In genomic region chr1:91446511-91446910, GRCm38 (mm10) we compare ENCODE assay signal across 12 mouse cellular contexts. TPM values are rescaled to one million over a fixed set of nuclear protein-coding genes. Genes with fewer than 3 reads are reported as not detected.
A peak's percentile ranks its signal among the peaks of the same experiment; 100 is the strongest.
DNase-seq lines count a peak whose midpoint lies in the region; ATAC-seq lines count a peak whose summit lies in the region.
"Had no signal": no experiment of that assay in that cellular context is flagged by ENCODE, and none has a peak within 500 bp of the region (broad histone marks: within the 10 kb centered on the region; RNA-seq: fewer than 3 reads in every experiment).

No protein-coding gene starts in this region.

- H3K4me2 ChIP-seq in intestine, embryonic 16.5 days (ENCODE audit: low read depth, low read length): no peak overlapping the region
- H3K4me2 ChIP-seq in intestine, embryonic 15.5 days (replicated peaks): no peak overlapping the region
- H3K4me2 ChIP-seq in lung, embryonic 15.5 days: no peak overlapping the region
- H3K4me2 ChIP-seq in liver, embryonic 16.5 days (ENCODE audit: low read depth, low read length): no peak overlapping the region
- H3K4me2 ChIP-seq: neural tube, embryonic 15.5 days had no signal

- 89% methylated on average over 4 of the region's 4 CpGs for WGBS in intestine, embryonic 16.5 days
- WGBS in intestine, embryonic 15.5 days: 91% methylated on average over 4 of the region's 4 CpGs
- 87% methylated on average over 4 of the region's 4 CpGs for WGBS in lung, embryonic 15.5 days
- 72% methylated on average over 4 of the region's 4 CpGs for WGBS in liver, embryonic 16.5 days (ENCODE audit: insufficient replicate concordance)

- peak; percentile 95 for DNase-seq in heart, adult 11 months
- DNase-seq in heart, adult 8-10 months (ENCODE audit: low spot score): no peak
- DNase-seq in lung, postnatal 36 days: no peak
- no peak for DNase-seq in urinary bladder, postnatal 14 days (ENCODE audit: low spot score)
- DNase-seq: B cell, adult 2 months; retina, postnatal 1 day had no signal

- ATAC-seq in intestine, embryonic 16.5 days: no peak
- ATAC-seq in intestine, embryonic 15.5 days: no peak
- no peak for ATAC-seq in lung, embryonic 15.5 days (ENCODE audit: borderline replicate concordance, extremely low read depth, low FRiP score, low TSS enrichment)
- ATAC-seq in liver, embryonic 16.5 days (ENCODE audit: low read depth): peak; percentile 3; the same call in 1 of the 2 replicates

- 0 out of 2 replicates have a peak, but pooled peaks cover 5% of the 10 kb centered on the region for H3K9me3 ChIP-seq in intestine, embryonic 16.5 days (ENCODE audit: control insufficient read depth, low read length)
- H3K9me3 ChIP-seq in intestine, embryonic 15.5 days: no peaks in the 10 kb centered on the region
- H3K9me3 ChIP-seq in lung, embryonic 15.5 days: peaks cover 6% of the 10 kb centered on the region; the same call in 1 of the 2 replicates
- H3K9me3 ChIP-seq in liver, embryonic 16.5 days (replicated peaks; ENCODE audit: control insufficient read depth, low read length): peaks cover 5% of the 10 kb centered on the region
- H3K9me3 ChIP-seq: neural tube, embryonic 15.5 days had no signal

- H3K4me3 ChIP-seq in intestine, embryonic 16.5 days (ENCODE audit: low read length): no peak overlapping the region
- H3K4me3 ChIP-seq in intestine, embryonic 15.5 days (replicated peaks): no peak overlapping the region
- no peak overlapping the region for H3K4me3 ChIP-seq in lung, embryonic 15.5 days
- no peak overlapping the region for H3K4me3 ChIP-seq in liver, embryonic 16.5 days (ENCODE audit: low read depth, low read length)
- H3K4me3 ChIP-seq: midbrain, embryonic 10.5 days; neural tube, embryonic 15.5 days had no signal

- peaks cover 15% of the 10 kb centered on the region for H3K36me3 ChIP-seq in intestine, embryonic 16.5 days (ENCODE audit: control insufficient read depth, insufficient read depth, low read length)
- peaks cover 25% of the 10 kb centered on the region for H3K36me3 ChIP-seq in intestine, embryonic 15.5 days
- H3K36me3 ChIP-seq in lung, embryonic 15.5 days: peaks cover 48% of the 10 kb centered on the region
- H3K36me3 ChIP-seq in liver, embryonic 16.5 days (ENCODE audit: control insufficient read depth, insufficient read depth): peaks cover 17% of the 10 kb centered on the region

- no peak overlapping the region for H3K9ac ChIP-seq in intestine, embryonic 16.5 days (ENCODE audit: low read depth, low read length)
- no peak overlapping the region for H3K9ac ChIP-seq in intestine, embryonic 15.5 days
- H3K9ac ChIP-seq in lung, embryonic 15.5 days: no peak overlapping the region
- H3K9ac ChIP-seq in liver, embryonic 16.5 days (ENCODE audit: low read depth, low read length): no peak overlapping the region
- H3K9ac ChIP-seq: neural tube, embryonic 15.5 days had no signal

- peak overlapping the region; percentile 68 for H3K27ac ChIP-seq in intestine, embryonic 16.5 days (ENCODE audit: low read length)
- H3K27ac ChIP-seq in intestine, embryonic 15.5 days: no peak overlapping the region
- H3K27ac ChIP-seq in lung, embryonic 15.5 days: peak overlapping the region; percentile 65
- peak overlapping the region; percentile 83 for H3K27ac ChIP-seq in liver, embryonic 16.5 days (ENCODE audit: low read length)
- H3K27ac ChIP-seq: midbrain, embryonic 10.5 days; neural tube, embryonic 15.5 days had no signal

- H3K27me3 ChIP-seq in intestine, embryonic 16.5 days (replicated peaks; ENCODE audit: control insufficient read depth, insufficient read depth, low read length): no peaks in the 10 kb centered on the region
- H3K27me3 ChIP-seq in intestine, embryonic 15.5 days (replicated peaks): no peaks in the 10 kb centered on the region
- no peaks in the 10 kb centered on the region for H3K27me3 ChIP-seq in lung, embryonic 15.5 days
- no peaks in the 10 kb centered on the region for H3K27me3 ChIP-seq in liver, embryonic 16.5 days (ENCODE audit: control insufficient read depth, insufficient read depth, low read depth, low read length)
- H3K27me3 ChIP-seq: neural tube, embryonic 15.5 days had no signal

- peaks cover 22% of the 10 kb centered on the region for H3K4me1 ChIP-seq in intestine, embryonic 16.5 days (ENCODE audit: control insufficient read depth, insufficient read depth, low read length)
- peaks cover 19% of the 10 kb centered on the region for H3K4me1 ChIP-seq in intestine, embryonic 15.5 days (replicated peaks)
- H3K4me1 ChIP-seq in lung, embryonic 15.5 days: peaks cover 36% of the 10 kb centered on the region
- peaks cover 4% of the 10 kb centered on the region for H3K4me1 ChIP-seq in liver, embryonic 16.5 days (ENCODE audit: control insufficient read depth, low read depth, low read length)

RNA-seq across cellular contexts. Expression of gene Per2, which starts 12.6 kb away (rescaled TPM):
- 10 to 100 TPM in 3 of 4 experiments, 1 to 10 TPM in 1; 8.3 to 15.0 (median 13.5) TPM for total RNA-seq in heart, adult 8-10 months (2022)
- 8.9 and 11.7 TPM in 2 replicates for polyA plus RNA-seq in intestine, embryonic 16.5 days (2015; fragmentation: Nextera tagmentation; extraction: Ambion mirVana)
- polyA plus RNA-seq in intestine, embryonic 15.5 days (2015; fragmentation: Nextera tagmentation; extraction: Ambion mirVana): 7.8 and 7.9 TPM in 2 replicates
- polyA plus RNA-seq in lung, embryonic 15.5 days (2015; fragmentation: Nextera tagmentation; extraction: Ambion mirVana): 8.2 and 11.4 TPM in 2 replicates
- 3.6 and 4.1 TPM in 2 replicates for polyA plus RNA-seq in liver, embryonic 16.5 days (2015; fragmentation: Nextera tagmentation; extraction: Ambion mirVana)

RNA-seq across cellular contexts. Expression of gene Hes6, which starts 32.7 kb away (rescaled TPM):
- total RNA-seq in heart, adult 8-10 months (2022): 10 to 100 TPM; 18.6 to 20.4 (median 20.0) TPM
- polyA plus RNA-seq in intestine, embryonic 16.5 days (2015; fragmentation: Nextera tagmentation; extraction: Ambion mirVana): 98.7 and 105 TPM in 2 replicates
- 94.0 and 103 TPM in 2 replicates for polyA plus RNA-seq in intestine, embryonic 15.5 days (2015; fragmentation: Nextera tagmentation; extraction: Ambion mirVana)
- 85.4 and 91.3 TPM in 2 replicates for polyA plus RNA-seq in lung, embryonic 15.5 days (2015; fragmentation: Nextera tagmentation; extraction: Ambion mirVana)
- 18.6 and 19.7 TPM in 2 replicates for polyA plus RNA-seq in liver, embryonic 16.5 days (2015; fragmentation: Nextera tagmentation; extraction: Ambion mirVana)

RNA-seq across cellular contexts. Expression of gene Ilkap, which starts 47.9 kb away (rescaled TPM):
- total RNA-seq in heart, adult 8-10 months (2022): 10 to 100 TPM; 41.5 to 53.3 (median 44.4) TPM
- 102 and 112 TPM in 2 replicates for polyA plus RNA-seq in intestine, embryonic 16.5 days (2015; fragmentation: Nextera tagmentation; extraction: Ambion mirVana)
- polyA plus RNA-seq in intestine, embryonic 15.5 days (2015; fragmentation: Nextera tagmentation; extraction: Ambion mirVana): 119 and 128 TPM in 2 replicates
- 146 and 149 TPM in 2 replicates for polyA plus RNA-seq in lung, embryonic 15.5 days (2015; fragmentation: Nextera tagmentation; extraction: Ambion mirVana)
- polyA plus RNA-seq in liver, embryonic 16.5 days (2015; fragmentation: Nextera tagmentation; extraction: Ambion mirVana): 57.6 and 63.2 TPM in 2 replicates

RNA-seq across cellular contexts. Expression of gene Traf3ip1, which starts 47.9 kb away (rescaled TPM):
- 1 to 10 TPM; 4.2 to 5.4 (median 4.9) TPM for total RNA-seq in heart, adult 8-10 months (2022)
- polyA plus RNA-seq in intestine, embryonic 16.5 days (2015; fragmentation: Nextera tagmentation; extraction: Ambion mirVana): 6.2 and 6.7 TPM in 2 replicates
- 7.2 and 8.1 TPM in 2 replicates for polyA plus RNA-seq in intestine, embryonic 15.5 days (2015; fragmentation: Nextera tagmentation; extraction: Ambion mirVana)
- polyA plus RNA-seq in lung, embryonic 15.5 days (2015; fragmentation: Nextera tagmentation; extraction: Ambion mirVana): 11.0 and 11.5 TPM in 2 replicates
- polyA plus RNA-seq in liver, embryonic 16.5 days (2015; fragmentation: Nextera tagmentation; extraction: Ambion mirVana): 1.5 and 2.0 TPM in 2 replicates
